Mouse (Mus musculus): ENCODE data around the gene Gosr2.

The Gosr2 gene

DNA sequence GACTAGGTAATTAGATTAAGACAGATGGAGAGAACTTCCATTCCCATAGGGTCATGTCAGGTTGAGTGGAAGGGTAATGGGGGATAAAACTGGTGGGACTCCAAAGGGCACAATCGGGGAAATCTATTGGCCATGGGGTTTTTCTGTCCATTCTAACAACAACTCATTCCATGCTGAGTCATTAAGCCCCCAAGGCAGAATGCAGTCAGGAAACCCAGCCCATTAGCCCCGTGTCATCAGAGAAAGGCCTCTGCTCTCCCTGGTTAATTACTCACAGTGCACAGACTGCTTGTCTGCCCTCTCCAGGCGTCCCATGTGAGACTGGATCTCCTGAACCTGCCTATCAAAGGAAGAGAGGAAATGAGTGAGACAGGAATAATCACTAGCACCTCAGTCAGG, 8.7 kb downstream of the Gosr2 start:
- DNase-seq, result no peak

GRCm38 (mm10) chr11:103688271-103688979, 9.3 kb downstream of the Gosr2 start:
- DNase-seq, result no peak

- DNase-seq, result no peak
These were observed 11.0 kb downstream of the Gosr2 start for GRCm38 (mm10) chr11:103686706-103687105.

DNA sequence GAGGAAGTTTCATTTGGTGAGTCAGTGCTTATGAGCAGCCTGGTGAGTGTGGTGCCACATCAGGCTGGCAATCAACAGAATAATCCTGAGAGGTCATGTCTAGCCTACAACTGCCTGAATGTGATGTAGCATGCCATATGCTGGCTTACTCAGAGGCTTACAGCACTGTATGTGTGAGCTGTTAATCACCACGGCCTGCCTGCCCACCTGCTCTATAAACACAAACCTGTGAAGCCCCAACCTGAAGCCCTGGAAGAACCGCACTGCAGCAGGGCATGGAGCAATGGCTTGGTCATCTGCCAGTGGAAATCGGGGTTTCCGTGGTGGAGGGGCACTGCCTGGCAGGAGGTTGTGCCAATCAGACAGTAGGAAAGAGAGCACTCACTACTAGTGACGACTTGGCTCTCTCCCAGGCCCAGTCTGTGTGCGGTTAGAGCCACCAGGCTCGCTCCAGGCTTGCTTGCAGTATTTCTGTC, 12.4 kb downstream of the Gosr2 start:
- peak; percentile 52 to 53 for DNase-seq

- DNase-seq, result no peak
These were observed 13.9 kb downstream of the Gosr2 start for GRCm38 (mm10) chr11:103683667-103684334.

DNA sequence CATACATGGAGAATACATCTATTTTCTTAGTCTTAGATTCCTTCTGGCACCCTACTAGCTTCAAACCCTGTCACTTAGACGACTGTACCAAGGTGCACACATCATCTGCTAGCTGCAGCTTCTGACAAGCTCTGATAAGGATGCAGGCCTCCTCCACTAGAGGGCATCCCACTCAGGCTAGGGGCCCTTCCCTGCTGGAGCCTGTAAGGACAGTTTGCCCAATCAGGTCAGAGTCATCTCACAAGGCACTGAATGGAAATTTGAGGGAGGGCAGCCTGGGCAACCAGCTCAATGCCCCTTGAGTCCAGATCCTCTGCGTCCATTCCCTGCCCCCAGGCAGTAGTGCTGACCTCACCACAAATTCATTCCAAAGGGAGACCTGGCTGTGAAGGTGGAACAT, 20.7 kb downstream of the Gosr2 start:
- peak; percentile 55 to 77 for DNase-seq

DNA sequence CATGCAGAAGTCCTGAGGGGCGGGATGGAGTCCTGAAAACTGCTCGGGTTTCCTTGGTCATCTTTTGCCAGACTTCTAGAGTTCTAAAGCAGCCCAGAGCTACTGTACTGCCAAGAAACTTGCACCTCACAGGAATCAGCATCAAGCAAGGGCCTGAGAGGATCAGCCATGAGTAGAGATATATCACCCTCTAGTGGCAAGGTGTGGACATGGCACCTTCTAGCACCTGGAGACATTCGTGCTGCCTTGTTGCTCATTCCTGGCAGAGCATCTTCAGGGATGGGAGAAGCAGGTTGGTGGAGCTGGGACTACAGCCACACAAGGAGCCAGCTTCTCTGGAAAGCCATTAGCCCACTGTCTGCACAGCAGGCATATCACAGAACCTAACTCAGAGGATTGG, 22.1 kb downstream of the Gosr2 start:
- peak; percentile 83 to 87 for DNase-seq

DNA sequence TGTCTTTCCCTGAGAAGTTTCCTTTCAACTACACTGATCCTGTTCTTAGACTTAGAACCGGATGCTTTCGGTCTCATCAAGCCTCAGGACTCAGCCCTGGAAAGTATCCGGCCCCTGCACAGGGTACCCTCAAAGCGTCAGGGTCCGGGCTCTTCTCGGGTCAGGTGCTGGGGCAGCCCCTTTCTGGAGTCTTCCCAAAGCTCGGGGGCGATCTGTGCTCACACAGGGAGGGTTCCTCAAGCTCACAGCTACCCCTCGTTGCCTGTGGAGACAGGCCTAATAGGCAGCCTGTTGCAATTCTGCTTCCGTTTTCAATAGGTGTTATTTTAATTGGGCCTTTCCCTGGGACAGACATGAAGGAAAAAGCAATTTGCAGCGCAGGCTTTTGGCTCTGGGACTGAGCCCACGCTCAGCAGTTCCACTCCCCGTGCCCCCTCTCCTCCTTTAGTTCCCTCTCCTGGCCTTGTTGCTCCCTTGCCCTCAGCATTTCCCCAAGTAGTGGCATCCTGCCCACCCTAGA, 30.7 kb downstream of the Gosr2 start:
- DNase-seq, result no peak

DNA sequence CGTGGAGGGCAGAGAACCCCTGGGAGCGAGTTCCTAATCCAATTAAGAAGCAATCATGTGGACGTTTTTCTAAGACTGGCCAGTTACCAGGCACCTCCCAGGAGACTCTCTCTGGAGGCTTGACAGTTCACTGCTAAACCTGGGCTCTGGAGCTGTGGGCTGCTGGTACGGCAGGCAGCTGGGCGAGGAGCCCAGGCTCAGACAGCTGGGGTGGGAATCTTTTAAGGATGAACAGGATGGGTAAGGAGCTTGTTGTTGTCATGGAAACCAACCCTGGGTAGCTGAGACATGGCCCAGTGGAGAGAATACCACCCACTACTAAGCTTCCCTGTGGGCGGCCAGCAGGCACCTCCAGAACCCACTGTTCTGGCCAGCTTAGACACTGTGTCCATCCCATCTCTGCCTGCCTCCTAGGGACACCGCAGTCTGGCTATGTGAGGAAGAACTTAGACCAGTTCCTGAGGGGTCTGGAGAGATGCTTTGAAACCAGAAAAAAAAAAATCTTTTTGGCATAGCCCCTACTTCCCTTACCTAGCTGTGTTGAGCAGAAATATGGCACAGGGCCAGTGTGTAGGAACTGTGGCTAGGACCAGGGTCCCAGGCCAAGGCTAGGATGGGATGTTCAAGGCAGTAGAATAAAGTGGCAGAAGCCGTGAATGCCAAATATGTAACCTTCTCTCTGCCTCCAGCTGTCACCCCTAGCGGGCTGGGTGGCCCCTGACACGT, 31.4 kb downstream of the Gosr2 start:
- DNase-seq, result peak; percentile 76 to 85

DNA sequence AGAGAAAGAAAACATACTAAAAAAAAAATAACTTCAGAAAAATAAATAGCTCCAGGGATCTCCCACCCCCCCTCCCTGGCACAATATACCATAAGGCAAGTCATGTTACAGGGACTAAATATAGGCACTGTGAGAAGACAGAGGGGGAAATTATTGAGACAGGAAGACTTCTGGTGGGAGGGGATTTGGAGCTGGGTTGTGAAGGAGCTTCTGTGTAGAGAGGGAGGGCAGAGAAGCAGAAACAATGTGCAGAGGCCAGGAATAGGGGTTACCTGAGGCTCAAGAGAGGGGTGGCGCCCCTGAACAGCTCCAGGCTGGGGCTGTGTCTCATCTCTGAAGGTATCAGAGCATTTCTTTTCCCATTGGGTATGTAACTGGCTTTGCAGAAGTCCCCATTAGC, 32.0 kb downstream of the Gosr2 start:
- DNase-seq, result no peak

GRCm38 (mm10) chr11:103663119-103663518, 34.6 kb downstream of the Gosr2 start:
- DNase-seq, result no peak

GRCm38 (mm10) chr11:103662546-103662945, 35.2 kb downstream of the Gosr2 start:
- DNase-seq, result no peak

DNA sequence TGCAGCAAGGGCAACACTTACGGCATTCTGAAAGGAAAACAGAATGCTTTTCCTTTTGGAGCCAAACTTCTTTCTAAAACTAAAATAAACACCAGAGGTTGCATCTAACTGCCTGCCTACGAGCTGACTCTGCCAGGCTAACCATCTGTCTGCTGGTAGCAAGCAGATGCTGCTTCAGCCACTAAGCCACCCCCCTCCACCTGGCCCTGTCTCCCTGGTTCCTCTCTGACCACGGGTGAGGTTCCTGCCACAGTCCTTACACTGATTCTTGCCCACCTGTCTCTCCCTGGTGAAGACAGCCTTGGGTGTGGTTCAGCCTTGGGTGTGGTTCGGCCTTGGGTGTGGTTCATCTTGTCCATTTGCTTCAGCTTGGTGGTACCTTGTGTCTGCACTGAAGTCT, 35.8 kb downstream of the Gosr2 start:
- peak; percentile 52 to 65 for DNase-seq

DNA sequence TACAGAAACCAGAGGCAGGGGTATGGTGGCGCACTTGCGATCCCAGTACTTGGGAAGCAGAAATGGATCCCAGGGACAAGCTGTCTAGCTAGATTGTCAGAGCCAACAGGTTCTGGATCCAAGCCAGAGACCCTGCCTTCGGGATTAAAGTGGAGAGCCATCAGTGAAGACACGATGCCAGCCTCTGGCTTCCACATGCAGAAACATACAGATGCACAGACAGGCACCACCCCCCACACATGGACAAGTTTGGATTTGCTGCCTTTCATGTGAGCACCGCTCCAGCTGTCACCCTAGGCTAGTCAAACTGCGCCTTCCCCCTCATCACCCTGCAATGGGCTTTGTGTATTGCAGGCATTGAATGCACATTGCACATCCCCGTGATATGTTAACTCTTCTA, 39.5 kb downstream of the Gosr2 start:
- peak; percentile 61 to 73 for DNase-seq

DNA sequence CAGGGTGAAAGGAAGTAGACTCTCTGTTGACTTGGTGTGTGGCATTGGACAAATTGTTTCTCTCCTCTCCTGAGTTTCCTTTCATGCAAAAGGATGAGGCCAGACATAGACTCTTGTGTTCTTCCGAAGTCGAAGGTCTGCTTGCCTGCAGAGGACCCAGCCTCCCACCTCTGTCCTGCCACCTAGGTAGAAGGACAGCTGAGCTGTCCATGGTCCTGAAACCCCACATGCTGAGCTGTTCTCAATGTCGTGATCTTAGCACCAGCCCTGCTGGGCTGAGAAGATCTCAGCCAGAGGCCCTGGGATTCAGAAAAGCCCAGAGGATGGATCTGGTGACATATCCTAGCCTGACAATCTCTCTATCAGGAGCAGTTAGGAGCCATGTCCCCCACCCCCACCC, 41.2 kb downstream of the Gosr2 start:
- DNase-seq, result no peak

GRCm38 (mm10) chr11:103653359-103653965, 44.2 kb downstream of the Gosr2 start:
- DNase-seq, result no peak

DNA sequence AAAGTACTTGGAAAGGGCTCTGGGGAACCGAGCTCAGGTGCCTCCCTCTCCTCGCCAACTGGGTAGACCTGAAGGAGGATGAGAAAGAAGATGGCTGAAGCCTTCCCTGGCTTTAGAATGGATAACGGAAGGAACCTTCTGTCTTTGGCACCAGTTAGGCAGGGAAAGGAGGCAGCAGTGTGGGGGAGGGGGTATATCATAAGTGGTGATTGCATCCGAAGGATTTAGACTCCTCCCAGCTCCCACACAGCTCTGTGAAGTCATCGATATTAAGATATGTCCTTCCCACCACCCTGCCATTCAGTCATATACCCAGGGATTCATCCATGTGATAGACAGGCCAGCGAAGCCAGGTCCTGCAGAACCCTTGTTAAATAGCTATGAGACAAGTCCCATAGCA, 46.3 kb downstream of the Gosr2 start:
- DNase-seq, result no peak

GRCm38 (mm10) chr11:103649983-103650493, 47.7 kb downstream of the Gosr2 start:
- DNase-seq, result no peak

- peak in 1 of 2 experiments; percentile 29 for DNase-seq
These were observed 48.3 kb downstream of the Gosr2 start, which contains the start of gene Rprml for GRCm38 (mm10) chr11:103649301-103649982. Rprml (plus strand) TSS chr11:103649570.

DNA sequence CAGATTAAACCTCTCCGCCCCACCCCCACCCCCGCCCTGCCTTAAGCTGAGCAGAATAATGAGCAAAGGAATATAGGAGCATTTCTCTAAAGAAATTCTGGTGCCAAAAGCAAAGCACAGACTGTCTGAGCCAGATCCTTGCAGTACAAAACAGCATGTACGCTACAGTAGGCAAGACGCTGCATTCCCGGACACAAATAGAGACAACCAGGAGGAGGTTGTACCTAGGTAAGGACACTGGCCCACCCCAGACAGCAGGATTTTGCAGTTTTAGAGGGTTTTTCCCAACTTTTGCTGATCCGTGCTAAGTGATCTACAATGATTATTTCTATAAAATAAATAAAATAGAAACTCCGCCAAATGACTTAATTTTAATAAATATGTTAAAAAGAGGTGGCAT, 49.0 kb downstream of the Gosr2 start:
- DNase-seq, result no peak

- DNase-seq, result no peak
These were observed 49.6 kb downstream of the Gosr2 start for GRCm38 (mm10) chr11:103647921-103648620.
